Mouse (Mus musculus): Measurements from ENCODE around the gene Pigm.

DNA sequence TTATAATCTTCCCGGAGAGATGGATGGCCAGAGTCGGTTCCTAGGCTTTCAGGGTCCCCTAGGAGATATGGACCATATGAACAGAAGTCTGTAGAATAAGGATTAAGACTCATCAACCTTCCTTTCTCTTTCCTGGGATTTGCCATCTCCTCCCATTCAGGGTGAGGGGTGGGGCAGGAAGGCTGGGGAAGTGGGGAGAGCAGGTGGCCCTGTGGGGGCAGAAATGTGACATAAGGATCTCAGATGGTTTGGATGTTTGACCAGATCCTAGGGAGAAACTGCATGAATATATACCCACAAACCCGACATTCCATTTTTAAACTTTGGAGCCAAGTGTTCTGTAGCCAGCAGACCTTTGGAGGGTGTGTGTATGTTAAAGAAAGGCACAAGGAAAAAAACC, 48.3 kb upstream of the Pigm start:
- TF ChIP-seq CTCF (IDR thresholded peaks at IDR 0.05; ENCODE audit: low read depth, low read length) = no peak
- no peak for TF ChIP-seq GATA1 (IDR thresholded peaks at IDR 0.05; ENCODE audit: borderline replicate concordance, low read length)
- no peak for TF ChIP-seq TAL1 (conservative IDR thresholded peaks at IDR 0.05; ENCODE audit: low read depth, low read length)
- TF ChIP-seq POLR2AphosphoS5 (IDR thresholded peaks at IDR 0.05; ENCODE audit: insufficient replicate concordance, low read depth, low read length) = no peak
- TF ChIP-seq GATA2 (IDR thresholded peaks at IDR 0.05; ENCODE audit: borderline replicate concordance, low read depth, low read length) = no peak
